Mouse (Mus musculus) spleen, adult 2 months (tissue): ENCODE data around the gene Spsb1.

Experiments used
- CTCF ChIP-seq: fragments of 200-500 bp; IDR thresholded peaks from 2 replicates; pipeline ENCODE4 v1.5.1; 2011; ENCODE audit warnings: mild to moderate bottlenecking, inconsistent platforms; ENCODE audit not compliant: insufficient read depth, insufficient read length, insufficient replicate concordance; ENCODE audit errors: extremely low read depth
- POLR2A ChIP-seq: fragments of 200-500 bp; IDR thresholded peaks from 2 replicates; pipeline ENCODE4 v1.6.1; 2011; ENCODE audit warnings: low read depth, low read length, inconsistent platforms

GRCm38 (mm10) chr4:149933025-149933424, 21.8 kb downstream of the Spsb1 start:
- TF ChIP-seq CTCF (no peak), POLR2A (no peak)
